Mouse (Mus musculus) frontal cortex, postnatal 10 days (tissue): Measurements from ENCODE around the gene Afap1l2.
A peak's percentile ranks its signal among the peaks of the same experiment; 100 is the strongest.

Source experiments
- DNase-seq, 2 experiments: peaks; one replicate each; pipeline ENCODE4 v3.0.0; 2022; ENCODE audit warnings: low spot score in 2 of 2, mixed read lengths in 1 of 2

The Afap1l2 gene

DNA sequence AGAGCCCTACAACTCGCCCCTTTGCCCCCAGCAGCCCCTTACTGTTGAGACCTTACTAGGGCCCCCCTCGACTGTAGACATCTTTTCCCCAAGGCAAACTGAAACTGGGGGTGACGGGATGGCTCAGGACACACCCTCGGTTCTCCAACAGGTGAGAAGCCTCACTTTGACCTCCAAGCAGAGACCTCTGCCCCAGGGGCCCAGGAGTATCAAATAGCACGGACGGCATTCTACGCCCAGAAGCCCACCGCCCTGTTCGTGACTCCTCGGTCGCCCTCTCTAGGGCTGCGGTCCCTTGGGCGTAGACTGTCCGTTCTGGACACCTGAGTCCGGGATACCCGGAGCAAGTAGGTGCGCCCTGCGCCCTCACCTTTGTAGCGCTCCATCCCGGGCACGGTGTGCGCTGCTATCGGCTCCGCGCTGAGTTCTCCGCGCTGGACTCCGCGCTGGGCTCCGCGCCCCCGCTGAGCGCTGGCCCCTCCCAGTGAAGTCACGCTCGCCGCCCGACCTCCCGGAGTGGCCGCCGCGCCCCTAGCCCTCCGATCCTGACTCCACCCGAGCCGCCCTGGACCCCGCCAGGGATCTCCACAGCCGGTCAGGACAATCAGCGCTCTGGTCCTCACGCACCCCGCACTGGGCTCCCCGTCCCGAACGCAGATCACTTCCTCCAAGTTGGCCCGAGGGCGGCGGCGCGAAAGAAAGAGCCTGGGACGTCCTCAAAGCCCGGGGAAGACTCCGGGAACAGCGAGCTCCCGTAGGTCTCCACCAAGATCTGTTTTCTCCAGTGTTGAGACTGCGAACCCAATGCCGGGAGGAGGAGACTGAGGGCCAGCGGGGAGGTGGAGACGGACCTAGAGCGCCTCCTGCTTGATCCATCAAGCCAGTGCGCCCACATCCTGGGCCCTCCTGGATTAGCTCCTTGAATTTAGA, at the start of gene Afap1l2:
Gene Afap1l2 (minus strand): TSS at position 448 of the 930 bp plus-strand sequence.
- peak in 1 of 2 experiments; percentile 36 for DNase-seq

GRCm38 (mm10) chr19:57057568-57057967, 49.5 kb upstream of the Afap1l2 start:
- no peak for DNase-seq

DNA sequence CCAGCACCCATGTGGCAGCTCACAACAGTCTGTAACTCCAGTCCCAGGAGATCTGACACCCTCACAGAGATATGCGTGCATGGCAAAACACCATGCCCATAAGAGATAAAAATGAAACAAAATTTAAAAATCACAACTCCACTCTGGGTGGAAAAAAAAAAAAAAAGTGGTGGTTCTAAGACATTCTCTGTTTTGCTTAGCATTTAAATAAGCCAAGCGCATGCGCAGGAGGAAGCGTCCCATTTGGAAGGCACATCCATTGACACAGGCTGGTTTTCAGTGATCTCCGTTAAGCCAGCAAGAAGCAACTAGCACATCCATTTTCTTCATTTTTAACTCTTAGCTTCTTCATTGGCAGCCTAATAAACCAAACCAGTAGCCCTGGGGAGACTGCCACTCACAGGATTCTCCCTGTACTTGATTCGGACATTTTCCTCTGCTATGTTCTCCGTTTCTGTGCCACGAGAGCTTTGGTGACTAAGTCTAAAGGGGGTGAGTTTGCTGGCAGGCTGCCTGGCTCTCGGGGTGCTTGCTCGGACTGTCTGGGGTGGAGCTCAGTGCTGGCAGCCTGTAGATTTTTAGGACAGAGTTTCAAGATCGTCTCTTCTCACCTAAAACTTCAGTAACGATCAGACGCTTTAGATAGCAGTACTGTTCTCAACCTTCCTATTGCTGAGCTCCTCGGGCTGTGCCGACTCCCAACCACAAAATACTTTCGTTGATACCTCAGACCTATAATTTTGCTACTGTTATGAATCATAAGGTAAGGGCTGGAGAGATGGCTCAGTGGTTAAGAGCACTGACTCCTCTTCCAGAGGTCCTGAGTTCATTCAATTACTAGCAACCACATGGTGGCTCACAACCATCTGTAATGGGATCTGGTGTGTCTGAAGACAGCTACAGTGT, 47.4 kb upstream of the Afap1l2 start:
- DNase-seq: no peak

- DNase-seq: no peak
These were observed 44.9 kb upstream of the Afap1l2 start for GRCm38 (mm10) chr19:57052959-57053358.

- DNase-seq: no peak
These were observed 44.0 kb upstream of the Afap1l2 start for GRCm38 (mm10) chr19:57052016-57052415.

- no peak for DNase-seq
These were observed 41.6 kb upstream of the Afap1l2 start for GRCm38 (mm10) chr19:57049592-57050090.

DNA sequence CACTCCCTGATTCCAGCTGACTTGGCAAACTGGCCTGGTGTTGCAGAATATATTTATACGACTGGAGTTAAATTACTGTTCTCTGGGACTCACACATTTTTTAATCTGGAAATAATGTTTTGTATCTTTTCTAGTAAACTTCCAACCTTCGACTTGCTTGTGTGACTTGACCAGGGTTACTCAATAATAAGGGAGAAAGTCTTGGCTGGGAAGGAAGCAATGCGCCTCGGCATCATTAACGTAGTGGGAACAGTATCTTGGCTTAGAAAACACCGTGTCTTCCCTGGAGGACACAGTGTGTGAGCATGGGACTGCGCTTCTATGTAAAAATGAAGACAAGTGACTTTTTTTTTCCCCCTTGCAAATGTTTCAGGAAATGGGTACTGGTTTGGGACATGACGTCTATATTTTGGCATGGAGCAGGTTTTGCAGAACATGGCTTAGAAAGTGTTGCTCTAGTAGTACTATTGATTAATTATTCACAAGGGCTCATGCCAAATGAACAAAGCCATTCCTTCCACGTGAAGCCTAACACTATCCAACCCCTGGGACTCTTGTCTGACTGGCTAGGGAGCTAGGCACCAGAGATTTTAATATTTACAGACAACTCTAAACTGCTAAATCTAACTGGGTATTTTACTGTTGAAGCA, 39.8 kb upstream of the Afap1l2 start:
- no peak for DNase-seq

DNA sequence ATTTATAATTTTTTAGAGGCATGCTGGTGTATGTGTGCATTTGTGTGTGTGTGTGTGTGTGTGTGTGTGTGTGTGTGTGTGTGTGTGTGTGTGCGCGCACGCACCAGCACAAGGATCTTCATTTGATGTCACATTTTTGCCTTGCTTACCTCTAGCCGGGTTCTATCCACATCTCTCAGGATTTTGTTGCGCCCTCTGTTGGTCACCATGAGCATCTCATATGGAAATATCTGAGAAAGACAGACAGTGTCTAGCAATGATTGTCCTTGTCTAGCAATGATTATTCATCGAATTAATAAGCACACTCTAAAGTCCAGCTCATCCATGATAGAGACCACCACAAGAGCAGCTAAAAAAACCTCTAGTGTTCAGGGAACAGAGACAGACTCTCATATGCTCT, 31.2 kb upstream of the Afap1l2 start:
- DNase-seq: no peak

DNA sequence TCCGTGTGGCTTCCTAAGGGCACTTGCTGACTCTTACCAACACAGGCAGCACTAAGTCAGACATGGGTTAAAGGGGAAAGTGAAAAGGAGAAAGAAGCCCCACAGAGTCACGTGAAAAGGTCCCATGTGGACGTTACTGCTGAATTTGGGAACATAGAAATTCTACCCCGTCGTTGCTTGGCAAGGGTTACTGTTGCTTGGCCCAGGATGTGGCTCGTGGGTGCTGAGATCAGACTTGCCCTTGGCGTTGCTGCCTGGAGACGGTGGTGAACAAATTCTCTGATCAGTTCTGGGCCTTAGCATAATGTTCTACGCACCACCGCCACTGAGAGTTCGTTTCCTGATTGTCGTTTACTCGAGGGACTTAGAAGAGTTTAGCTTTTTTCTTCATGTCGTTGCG, 28.8 kb upstream of the Afap1l2 start:
- no peak for DNase-seq

DNA sequence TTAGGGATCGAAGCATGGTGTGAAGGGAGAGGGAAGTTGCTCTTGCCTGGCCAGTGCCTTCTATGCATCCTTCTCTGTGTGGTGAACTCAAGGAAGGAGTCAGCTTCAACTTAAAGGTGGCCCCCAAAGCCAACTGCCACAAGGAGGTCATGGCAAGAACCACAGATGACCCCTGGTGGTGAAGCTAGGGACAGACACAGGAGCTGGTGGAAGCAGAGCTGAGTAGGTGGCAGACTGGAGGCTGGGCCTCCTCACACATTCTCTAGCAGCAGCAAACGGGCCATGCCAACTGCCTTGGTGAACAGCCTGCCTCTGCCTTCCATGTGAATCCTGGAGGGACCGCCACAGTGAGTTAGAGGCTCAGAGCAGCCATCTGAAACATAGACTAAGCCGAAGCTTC, 23.6 kb upstream of the Afap1l2 start:
- peak; percentile 27 to 53 for DNase-seq

DNA sequence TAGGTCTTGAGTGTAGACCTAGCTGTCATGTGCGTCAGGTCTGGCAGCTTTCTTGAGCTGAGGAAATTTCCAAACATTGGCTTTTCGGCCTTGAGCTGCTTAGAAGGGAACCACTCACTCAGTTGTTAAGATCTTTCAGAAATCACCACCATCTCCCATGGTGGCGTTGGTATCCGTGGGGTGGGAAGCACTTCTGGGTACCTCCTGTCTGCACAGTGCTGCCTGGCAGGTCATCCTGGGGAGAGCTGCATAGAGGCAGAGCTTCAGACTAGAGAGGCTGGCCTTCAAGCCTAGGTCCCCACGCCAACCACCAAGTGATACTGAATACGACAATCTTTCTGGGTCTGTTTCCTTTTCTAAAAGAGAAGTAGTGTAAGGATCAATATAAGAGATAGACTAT, 21.4 kb upstream of the Afap1l2 start:
- DNase-seq: no peak

- DNase-seq: no peak
These were observed 20.5 kb upstream of the Afap1l2 start for GRCm38 (mm10) chr19:57028327-57029179.

GRCm38 (mm10) chr19:57026501-57026900, 18.5 kb upstream of the Afap1l2 start:
- DNase-seq: no peak

DNA sequence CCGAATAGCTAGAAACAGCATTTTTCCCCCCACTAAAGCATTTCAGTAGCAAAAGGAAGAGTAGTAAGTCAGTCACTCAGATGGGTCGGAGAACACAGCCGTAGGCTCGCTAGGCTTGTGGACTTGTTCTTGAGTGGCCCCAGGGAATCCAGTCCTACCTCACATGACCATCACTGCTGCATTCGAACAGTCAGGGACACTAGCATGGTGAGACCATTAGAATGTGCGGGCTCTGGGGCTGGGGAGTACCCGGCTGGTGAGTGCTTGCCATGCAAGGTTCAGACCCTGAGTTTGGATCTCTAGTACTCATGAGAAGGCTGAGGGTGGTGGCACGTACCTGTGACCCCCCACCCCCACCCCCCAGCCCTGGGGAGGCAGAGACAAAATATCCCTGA, 9.8 kb upstream of the Afap1l2 start:
- DNase-seq: no peak

DNA sequence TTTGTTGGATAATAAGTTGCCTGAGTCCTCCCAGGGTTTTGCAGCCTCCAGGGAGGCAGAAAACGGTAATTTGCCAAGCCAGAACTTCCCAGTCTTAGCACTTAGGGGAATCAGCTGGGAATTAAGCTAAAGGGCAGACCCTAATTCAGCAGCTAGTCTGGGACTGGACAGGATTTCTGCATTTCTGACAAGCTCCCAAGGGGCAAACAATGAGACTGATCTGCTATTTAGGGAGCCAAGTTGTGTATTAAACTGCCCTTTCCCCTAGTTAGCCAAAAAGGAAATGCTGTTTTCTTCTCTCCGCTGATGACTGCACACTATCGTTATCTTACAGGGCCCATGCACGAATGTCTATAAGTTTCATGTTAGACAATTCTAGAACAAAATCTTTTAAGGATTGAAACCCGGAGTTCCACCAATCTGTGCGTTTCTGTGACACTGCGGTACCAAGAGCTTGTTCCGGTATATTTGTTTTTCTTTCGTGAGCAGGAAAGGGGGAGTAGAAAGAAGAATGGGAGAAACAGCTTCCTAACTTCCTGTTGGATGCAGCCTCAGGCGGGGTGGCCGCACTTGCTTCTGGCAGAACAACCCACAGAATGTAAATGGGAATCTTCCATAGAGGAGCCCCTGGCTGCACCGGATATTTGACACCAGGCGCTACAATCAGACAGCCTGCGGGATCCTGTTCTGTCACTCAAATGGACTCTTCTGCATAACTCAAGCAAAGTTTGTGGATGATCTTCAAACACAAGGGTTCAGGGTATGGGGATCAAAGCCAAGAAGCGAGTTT, 9.2 kb upstream of the Afap1l2 start:
- no peak for DNase-seq

GRCm38 (mm10) chr19:57014808-57015207, 6.8 kb upstream of the Afap1l2 start:
- no peak for DNase-seq

DNA sequence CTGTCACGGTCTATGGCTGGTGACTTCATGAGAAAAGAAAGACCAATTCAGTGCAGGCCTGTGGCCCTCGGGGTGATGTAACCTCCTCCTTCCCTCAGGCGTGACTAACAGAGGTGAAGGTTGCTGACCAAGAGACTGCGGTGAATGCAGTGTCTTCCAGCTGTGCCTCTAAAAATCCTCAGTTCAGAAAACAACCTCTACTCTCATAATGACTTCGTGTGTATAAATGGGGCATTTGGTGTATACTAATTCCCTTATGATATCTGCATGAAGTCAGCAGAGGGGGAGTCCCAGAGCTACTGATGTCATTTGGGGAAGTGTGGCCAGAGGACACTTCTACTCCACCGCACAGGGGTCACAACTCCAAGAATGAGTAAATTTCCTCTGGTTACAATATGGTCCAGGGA, 5.2 kb upstream of the Afap1l2 start:
- DNase-seq: no peak

DNA sequence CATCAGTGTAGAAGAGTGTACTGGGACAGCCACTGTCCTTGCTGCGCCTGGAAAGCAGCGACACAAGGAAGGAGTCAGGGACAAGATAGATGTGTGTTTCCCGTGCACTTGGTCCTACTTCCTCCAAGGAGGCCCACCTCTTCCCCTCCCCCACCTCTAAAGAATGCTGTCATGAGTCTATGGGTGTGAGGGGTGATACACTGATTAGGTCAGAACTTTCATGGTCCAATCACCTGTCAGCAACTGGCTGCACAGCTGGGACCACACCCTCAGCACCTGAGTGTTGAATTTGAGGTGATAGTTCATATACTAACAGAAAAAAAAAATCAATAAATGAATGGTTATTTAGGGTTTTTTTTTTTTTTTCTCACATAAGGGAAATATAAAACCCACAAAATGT, 4.0 kb upstream of the Afap1l2 start:
- no peak for DNase-seq

DNA sequence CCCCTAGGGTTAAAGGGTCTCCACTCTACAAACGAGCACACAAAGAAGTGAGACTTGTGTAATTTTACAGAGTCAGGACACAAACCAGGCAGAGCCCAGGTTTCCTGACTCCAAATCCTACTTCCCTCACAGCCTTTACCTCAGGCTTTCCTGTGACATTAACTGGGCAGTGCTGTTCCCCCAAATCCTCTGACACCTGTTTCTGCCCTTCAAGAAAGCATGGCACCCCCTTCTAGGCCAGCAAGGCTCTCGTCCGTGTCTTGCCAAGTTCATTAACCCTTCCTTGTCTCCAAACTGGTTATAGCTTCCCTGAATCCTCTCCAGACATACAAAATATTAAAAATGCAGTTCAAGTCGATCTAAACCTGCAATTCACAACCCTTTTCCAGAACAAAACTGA, 2.0 kb upstream of the Afap1l2 start:
- no peak for DNase-seq

DNA sequence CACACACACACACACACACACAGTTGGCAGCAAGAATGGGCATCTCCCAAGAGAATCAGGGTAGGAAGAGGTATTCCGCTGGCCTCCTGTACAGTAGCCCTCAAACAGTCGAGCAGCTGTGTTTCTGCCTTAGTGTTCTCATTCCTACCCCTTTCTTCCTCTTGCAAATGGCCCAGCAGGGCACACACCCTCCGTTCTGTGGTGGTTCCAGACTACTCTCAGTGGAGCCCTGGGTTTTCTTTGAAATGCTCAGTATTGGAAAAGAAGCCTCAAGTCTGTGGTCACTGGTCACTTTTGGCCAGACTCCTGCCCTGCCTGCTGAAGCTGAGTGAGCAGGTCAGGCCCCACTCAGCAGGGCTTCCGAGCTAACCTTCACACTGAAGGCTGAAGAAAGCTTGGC, 1.6 kb upstream of the Afap1l2 start:
- DNase-seq: no peak
